Mouse (Mus musculus) natural killer cell, adult 2 months (primary cell): ENCODE measurements around the gene Sf3a3.
A peak's percentile ranks its signal among the peaks of the same experiment; 100 is the strongest.

Experiments used
- DNase-seq, 2 experiments: peaks; one replicate each; pipeline ENCODE4 v3.0.0; 2022; ENCODE audit warnings: low spot score in 2 of 2

Sf3a3 gene

DNA sequence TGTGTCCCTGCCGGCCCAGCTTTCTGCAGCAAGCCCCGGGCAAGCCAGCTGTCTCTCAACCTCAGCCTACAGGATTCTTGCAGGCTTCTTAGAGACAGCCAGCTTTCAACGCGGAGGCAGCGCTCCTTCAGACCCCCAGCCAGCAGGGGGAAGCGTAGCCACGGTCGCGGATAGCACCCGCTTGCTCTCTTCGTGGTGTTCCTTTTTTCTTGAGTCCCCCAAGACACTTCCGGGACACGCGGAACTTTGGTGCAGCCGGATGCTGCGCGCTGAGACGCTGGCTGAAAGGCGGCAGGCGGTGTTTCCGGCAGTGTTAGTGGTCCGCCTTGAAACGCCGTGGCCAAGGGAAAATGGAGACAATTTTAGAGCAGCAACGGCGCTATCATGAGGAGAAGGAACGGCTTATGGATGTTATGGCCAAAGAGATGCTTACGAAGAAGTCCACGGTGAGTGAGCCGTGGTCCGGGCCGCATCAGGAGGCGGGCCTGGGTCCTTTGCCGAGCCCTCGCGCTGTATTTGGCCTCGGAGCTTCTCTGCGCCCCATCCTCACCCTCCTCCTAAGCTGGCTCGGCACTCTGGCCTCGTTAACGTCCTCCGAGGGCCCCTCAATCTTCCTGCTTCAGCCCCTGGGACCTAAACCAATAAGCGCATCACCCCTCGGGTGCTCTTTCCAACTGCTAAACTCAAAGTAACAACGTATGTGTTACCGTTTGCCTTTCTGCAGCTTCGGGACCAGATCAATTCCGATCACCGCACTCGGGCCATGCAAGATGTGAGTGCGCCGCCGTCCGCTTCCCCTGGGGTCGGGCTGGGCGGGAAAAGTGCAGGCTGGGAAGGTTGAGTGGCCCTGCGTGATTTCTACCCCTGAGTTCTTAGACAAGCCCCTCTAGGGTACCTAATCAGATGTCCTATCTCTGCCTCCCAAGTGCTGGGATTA, at the start of gene Sf3a3:
TSS of gene Sf3a3 (plus strand) at position 232 of the 937 bp plus-strand sequence.
- DNase-seq = peak; percentile 94 to 96

DNA sequence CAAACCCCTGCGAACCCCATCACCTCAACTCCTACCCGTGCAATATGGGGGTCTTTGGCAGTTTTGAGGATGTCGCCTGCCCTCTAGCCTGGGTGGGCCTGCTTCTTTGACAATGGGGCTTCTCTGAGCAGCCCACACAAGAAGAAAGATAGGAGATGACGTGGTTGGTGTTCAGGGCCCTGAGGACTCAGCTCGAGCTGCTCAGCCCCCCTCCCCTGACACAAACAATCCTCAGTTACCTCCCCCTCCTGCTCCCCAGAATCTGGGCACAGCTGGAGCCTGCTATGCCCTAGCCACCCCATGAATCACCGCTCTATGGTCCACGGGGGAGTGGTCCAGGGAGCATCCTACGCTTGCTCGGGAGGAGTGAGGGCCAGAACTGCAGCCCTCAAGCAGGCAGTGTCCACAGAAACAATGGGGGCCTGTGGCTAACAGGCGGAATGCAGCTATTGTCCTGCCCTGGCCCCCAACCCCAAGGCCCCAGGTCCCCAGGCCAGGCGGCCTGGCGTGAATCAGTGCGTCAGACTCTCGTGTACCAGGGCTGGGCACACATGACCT, 47.0 kb upstream of the Sf3a3 start:
- no peak for DNase-seq

DNA sequence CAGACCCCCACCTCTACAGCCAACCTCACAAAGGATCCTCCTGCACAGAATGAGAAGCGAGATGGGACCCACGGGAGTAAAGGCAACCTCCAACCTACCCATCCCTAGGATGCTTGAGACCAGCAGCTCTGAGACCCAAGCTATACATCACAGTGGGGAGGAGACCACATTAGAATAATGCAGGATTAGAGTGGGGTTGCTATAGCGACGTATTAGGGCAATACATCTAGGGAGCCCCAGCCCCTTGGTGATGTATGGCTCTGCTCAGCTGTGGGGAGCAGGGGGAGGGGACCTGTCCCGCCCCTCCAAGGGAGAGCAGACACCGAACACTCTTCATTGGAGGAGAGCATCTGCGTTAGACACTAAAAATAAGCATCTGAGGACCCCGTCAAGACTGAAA, 46.5 kb upstream of the Sf3a3 start:
- no peak for DNase-seq

DNA sequence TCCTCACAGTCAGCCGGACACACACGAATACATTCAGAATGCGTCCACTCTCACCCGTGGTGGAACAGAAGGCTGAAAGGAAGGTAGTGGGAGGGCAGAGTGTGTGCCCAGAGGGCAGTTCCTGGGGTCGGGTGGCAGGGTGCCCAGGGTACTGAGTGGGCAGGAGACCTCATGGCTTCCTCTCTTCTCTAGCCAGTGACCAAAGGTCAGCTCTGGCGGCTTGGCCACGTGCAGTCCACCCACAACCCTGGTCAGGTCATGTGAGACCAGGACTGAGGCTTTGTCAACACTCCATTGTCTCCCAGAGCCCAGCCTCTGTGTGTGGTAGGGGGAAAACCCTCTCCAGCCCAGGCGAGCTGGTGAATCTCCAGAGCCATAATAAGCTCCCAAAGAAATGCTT, 44.3 kb upstream of the Sf3a3 start:
- no peak for DNase-seq

DNA sequence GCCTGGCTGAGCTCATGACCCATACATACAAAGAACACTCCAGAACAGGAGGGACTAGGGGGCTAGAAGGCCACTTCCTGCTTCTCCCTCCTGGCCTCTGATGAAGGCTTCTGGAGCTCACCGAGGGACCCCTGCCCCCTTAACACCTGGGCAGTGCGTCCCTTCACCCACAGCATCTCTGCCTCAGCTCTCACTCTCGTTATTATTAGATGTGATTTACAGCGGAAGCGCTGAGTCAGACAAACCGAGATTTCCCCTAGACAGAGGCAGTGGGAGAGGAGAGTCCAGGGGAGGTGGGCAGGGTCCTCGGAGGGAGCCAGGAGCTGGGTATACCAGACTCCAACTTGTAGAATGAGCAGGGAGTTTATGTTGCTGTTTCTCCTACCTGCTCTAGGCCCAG, 43.0 kb upstream of the Sf3a3 start:
- DNase-seq = no peak

DNA sequence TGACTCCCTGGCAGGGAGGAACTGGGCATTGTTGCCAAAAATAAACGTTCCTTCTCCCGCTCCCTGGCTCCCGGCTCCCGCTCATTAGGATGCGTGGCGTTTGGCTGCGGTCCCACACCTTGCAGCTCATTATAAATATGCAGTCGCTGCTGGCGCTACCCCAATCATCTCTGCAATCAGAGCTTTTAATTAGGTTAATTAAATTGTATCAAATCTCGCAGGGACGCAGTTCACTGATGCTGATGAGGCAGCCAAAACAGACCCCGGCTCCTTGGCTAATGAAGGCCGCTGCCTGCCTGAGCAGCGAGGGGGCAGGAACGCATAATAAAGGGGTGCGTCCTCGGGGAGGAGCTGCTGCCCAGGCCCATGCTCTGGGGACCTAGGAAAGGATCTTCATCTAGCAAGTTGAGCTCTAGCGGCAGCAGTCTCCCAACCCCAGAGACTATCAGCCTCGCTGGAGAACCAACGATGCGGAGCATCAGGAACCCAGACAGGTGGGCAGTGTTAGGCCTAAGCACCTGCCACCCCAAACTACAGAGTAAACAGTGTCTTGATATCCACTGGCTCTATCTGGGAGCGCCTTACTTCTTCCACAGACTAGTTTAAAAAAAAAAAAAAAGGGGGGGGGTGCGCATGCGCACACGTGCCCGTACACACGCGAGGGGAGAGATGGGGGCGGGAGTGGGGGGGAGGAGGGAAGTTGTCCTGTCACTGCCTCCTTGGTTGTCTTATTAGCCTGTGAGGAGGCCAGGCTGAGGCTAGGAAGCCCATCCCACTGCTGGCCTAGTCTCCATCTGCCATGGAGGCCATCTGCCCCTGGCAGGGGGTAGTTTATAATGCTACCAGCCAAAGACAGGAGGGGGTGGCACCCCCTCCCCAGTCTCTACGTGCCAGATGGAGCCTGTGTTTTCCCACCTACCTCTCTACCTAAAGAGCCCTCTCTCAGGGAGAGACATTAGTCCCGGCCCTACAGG, 41.9 kb upstream of the Sf3a3 start:
- DNase-seq = no peak

DNA sequence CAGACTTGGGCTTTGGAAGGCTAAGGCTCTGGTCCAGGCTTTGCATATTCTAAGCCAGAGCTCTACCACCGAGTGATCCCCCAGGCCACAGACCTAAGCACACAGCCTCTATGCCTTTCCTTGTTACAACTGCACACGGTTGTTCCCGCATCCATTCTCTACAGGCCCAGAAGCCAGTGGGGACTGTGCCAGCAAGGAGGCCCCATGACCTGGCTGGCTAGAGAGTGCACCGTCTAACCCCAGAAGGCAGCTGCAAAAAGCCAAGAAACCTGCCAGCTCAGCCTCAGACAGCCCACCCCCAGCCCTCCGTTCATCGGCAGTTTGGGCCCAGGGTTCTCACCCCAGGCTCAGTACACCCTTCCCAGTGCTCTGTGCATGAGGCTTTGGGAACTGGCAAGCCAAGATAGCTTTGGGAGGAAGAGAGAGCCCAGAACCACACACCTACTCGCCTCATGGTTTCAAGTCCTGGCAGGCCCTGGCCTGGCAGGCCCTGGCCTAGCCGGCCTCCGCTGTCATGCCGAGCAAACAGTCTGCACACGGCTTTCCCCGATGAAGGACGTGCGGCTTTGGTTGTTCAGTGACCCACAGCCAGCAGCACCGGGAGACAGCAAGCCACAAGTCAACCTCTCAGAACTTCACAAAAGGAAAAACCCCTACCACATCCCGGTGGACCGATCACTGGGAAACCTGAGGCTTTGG, 40.1 kb upstream of the Sf3a3 start:
- no peak for DNase-seq

DNA sequence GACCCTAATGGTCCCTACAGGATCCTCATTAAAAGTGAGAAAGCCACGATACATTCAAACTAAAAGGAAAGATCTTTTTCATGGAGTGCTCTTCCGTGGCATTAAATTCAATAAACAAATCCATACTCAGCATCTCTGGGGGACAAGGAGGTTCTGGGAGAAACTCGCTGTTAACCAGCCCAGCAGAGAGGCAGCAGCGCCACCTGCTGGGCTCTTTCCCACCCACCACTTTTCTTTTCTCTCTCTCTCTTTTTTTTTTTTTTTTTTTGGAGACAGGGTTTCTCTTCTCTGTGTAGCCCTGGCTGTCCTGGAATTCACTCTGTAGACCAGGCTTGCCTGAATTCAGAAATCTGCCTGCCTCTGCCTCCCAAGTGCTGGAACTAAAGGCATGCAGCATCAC, 39.5 kb upstream of the Sf3a3 start:
- peak in 1 of 2 experiments; percentile 35 for DNase-seq

DNA sequence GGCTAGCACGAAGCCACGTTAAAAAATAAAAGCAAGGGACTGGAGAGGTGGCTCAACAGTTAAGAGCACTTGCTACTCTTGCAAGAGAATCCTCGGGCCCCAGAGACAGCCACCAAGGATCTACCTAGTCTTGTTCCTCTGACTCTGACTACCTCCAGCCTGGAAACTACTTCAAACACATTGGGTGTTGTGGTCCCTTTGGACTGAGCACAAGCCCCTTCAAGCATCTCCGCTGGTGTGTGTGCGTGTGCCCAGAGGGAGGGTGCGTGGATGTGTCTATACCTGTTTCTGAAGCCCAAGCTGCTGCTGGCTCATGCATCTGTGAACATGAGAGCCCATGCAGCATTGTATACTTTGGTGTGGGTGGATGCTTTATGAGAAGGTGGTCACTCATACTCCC, 38.6 kb upstream of the Sf3a3 start:
- no peak for DNase-seq

DNA sequence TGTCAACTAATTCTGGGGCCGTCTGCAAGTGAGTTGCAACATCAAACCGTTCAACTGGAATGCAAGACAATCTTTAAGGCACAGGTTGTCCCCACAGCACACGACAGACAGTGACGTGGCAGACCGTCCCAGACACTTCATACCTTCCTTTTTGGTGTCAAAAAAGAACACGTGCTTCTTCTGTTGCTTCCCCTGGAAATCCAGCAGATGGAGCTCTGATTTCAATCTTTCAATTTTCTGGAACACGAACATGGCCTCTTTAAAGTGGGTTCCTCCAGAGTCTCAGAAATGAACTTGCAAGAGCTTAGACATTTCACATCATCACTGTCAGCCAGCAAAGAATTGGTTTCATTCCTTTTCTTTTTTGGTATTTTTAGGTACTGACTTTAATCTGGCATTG, 32.3 kb upstream of the Sf3a3 start:
- DNase-seq = no peak

DNA sequence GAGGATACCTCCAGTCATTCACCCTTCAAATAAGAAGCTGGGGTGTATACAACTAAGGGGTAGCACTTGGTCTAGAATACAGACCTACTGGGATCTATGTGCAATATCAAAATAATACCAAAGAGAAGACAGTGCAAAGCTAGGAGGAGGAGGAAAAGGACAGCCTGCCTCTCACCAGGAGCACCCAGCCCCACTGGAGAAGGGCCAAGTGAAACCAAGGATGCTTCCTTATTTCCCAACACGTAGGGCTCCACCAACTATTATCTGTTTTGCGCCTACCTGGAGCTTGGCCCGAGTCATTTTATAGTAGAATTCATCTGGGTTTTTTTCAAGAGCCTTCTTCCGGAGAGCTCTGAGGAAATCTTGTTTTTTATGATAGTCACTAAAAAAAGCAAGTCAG, 31.1 kb upstream of the Sf3a3 start:
- no peak for DNase-seq

DNA sequence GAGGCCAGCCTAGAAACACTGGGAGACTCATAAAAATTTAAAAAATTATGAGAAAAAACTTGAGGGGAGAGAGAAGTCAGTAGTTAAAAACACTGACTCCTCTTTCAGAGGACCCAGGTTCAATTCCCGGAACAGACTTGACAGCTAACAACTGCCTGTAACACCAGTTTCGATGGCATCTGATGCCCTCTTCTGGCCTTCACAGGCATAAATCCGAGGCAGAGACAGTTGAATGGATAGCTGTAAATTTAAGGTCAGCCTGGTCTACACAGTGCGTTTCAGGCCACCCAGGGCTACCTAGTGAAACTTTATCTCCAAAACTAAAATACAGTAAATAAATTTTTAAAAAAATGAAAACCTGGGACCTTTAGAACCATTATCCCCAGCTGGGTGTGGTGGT, 29.6 kb upstream of the Sf3a3 start:
- DNase-seq = no peak

DNA sequence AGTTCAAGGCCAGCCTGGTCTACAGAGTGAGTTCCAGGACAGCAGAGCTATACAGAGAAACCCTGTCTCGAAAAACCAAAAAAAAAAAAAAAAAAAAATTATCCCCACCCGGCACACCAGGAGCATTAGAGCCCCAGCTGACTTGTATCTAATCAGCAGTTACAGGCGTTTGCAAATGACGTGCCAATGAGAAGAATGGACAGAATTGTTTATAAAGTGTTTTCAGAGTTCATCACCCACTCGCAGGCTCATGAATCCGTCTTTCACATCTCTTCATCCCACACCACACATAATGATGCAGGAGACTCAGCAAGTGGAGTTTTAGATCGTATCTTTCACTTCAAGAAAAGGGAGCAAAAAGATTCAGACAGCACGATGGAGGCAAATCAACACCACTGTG, 29.1 kb upstream of the Sf3a3 start:
- DNase-seq = no peak

DNA sequence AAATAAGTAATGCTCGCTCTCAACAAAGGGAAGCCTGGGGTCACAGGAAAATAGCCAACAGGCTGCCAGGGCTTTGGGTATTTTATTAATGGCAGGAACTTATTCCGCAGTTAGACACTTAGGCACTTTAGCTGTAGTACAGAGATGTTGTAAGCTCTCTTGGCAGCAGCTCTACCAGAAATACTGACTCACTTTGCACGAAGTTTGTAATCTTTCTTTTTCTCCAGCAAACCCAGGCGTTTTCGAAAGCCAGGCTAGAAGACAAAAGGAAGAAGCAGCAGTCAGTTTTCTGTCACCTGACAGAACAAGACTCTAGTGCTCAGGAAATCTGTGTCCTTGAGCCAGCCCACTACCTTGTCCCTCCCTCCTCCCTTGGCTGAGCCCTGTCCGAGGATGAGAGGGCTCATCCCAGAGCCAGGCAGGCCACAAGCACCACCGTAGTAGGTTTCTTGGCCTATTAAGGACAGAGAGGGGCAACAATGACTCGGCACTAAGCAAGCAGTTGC, 28.6 kb upstream of the Sf3a3 start:
- DNase-seq = no peak

DNA sequence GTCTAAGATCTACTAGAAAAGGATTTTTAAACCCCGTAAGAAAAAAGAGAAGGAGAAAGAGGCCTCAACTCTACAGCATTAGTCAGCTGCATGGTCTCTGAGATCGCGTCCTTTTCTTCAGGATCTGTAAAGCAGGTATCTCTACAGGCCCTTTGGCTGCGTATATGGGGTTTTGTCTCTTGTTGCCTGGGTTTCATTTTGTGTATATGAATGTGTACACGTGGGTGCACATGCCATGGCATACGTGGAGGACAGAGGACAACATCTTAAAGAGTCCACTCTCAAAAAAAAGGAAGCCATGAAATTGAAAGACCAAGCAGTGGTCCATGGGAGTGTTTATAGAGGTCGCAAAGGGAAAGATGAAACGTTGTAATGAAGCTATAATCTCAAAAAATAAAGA, 23.1 kb upstream of the Sf3a3 start:
- DNase-seq = no peak

DNA sequence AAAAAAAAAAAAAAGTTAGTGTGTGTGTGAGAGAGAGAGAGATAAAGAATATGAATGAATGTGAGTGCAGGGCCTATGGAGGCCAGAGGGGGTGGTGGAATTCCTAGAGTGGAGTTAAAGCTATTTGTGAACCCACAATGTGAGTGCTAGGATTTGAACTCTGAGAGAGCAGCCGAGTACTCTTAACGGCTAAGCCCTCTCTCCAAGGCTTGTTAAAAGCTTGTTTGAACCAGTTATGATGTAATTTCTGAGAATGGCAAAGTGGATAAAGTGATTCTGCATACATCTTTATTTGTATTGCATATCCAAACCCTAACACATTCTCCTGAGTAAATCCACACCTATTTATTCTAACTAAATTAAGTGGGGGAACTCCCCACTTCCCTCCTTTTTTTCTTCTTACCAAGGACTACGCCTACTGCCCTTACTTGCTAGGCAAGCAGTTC, 22.1 kb upstream of the Sf3a3 start:
- no peak for DNase-seq

DNA sequence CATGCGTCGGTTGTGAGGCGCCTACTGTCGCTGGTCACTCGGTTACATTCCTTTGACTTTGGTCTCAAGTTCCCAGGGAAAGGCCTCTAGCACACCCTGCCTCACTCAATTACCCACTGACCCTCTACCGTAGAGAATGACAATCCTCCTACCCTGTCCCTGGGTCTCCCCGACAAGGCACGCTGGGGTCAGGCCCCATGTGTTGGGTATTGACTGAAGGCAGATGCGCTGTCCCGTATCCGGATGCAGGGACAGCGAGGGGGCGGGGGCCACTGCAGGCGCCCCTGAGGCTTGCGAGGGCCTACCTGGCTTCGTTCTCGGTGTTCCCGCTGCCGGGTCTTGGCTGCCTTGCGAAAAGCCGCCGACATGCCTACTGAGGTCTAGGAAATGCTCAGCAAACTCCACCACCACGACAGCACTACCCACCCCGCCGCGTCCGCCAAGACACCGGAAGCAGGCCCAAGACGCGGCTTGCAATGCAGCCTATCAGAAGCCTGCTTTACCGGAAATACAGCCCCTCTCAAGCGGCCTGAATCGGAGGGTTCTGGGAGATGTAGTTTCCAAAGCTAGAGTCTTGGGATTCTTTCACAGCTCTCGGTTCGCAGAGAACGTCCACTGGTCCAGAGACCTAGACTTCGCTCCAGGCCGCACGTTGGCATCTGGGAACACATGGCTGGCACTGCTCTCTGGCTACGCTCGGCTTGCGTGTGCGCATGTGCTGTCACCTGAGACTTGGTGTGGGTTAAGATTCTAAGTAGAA, 21.3 kb upstream of the Sf3a3 start, which contains the start of gene Utp11:
TSS of gene Utp11 (minus strand) at position 466 of the 760 bp plus-strand sequence.
- peak; percentile 76 to 79 for DNase-seq

DNA sequence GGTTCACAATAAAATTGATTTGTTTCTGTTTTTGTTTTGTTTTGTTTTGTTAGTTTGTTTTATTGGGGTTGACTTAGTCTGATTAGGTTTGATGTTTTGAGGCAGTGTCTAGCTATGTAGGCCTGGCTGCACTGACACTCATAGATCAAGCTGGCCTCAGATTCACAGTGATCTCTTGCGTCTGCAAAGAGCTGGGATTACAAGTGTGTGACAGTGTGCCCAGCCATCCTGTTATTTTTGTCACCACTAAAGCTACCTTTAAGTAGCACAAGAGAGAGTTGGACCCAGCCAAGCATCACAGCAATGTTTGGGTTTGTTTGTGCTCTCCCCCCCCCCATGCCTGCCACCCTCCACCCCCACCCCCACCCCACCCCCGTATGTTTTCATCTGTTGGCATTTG, 20.0 kb upstream of the Sf3a3 start:
- DNase-seq = no peak

DNA sequence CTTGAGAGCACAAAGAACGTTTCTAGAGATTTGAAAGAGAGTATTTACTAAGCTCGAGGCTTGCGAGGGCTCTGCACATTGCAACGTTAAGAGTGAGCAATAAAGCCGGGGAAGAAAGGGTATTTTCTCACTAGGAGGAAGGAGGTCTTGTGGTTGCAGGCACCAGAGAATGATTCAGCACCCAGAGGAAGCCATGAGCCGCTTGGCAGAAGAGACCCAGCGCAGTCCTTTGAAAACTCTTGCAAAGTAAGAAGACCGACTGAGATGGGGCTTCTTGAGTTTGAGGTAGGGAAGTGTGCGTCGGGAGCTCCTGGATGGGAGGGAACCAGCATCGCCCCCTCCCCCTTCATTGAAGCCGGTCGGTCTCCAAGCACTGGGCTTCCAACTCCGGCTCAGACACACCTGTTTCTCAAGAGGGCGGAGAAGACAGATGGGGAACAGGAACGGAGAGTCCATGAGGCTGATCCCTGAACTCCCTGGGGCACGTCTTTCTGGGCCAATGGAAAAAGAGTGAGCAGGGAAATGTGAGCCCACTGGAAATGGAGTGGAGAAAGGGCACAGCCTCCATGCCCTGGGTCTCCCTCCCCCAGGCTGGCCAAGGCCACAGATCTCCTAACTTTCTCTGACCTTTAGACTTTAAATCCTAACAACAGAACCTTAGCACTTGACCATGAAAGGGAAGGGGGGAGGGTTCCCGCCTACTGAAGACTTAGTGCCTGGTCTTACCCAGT, 18.6 kb upstream of the Sf3a3 start:
- DNase-seq = peak in 1 of 2 experiments; percentile 17

DNA sequence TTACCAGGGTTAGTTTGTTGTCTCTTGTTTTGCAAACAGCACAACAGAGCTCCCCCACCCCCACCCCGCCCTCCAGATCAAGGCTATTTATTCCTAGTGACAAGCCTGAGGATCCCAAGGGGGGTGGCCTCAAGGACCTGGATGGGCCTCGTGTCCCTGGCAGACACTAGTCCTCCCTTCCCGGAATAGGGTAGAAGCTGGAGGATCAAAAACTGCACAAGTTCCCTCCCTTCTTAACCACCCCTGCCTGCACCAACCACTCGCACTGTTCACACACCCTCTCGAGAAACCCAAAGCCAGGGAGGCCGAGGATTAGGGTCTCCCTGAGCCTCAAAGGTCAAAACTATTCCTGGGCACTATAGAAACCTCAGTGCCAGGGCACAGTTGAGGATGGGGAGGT, 14.8 kb upstream of the Sf3a3 start:
- no peak for DNase-seq
